Mouse (Mus musculus): ENCODE results near the gene Sgsm1.

Sgsm1 gene

GRCm38 (mm10) chr5:113218617-113219235 lies 91.9 kb downstream of the Sgsm1 start:
- no peak for DNase-seq (ENCODE audit: low spot score in 2 of 2)

GRCm38 (mm10) chr5:113217076-113217475 lies 93.5 kb downstream of the Sgsm1 start:
- no peak for DNase-seq (ENCODE audit: low spot score in 2 of 2)

GRCm38 (mm10) chr5:113216328-113216960 lies 94.1 kb downstream of the Sgsm1 start:
- no peak for DNase-seq (ENCODE audit: low spot score in 2 of 2)

- no peak for DNase-seq (ENCODE audit: low spot score in 2 of 2)
Observed at GRCm38 (mm10) chr5:113215610-113216011, 95.0 kb downstream of the Sgsm1 start.

- no peak for DNase-seq (ENCODE audit: low spot score in 2 of 2)
Observed at GRCm38 (mm10) chr5:113214455-113214854, 96.1 kb downstream of the Sgsm1 start.

GRCm38 (mm10) chr5:113214041-113214440 lies 96.5 kb downstream of the Sgsm1 start:
- DNase-seq (ENCODE audit: low spot score in 2 of 2), result no peak

- no peak for DNase-seq (ENCODE audit: low spot score in 2 of 2)
Observed at GRCm38 (mm10) chr5:113212156-113212835, 98.3 kb downstream of the Sgsm1 start.

GRCm38 (mm10) chr5:113210314-113210713 lies 100.3 kb downstream of the Sgsm1 start:
- DNase-seq (ENCODE audit: low spot score in 2 of 2), result no peak

GRCm38 (mm10) chr5:113209898-113210297 lies 100.7 kb downstream of the Sgsm1 start:
- DNase-seq (ENCODE audit: low spot score in 2 of 2), result no peak

GRCm38 (mm10) chr5:113209401-113209750 lies 101.2 kb downstream of the Sgsm1 start:
- no peak for DNase-seq (ENCODE audit: low spot score in 2 of 2)

GRCm38 (mm10) chr5:113208622-113209400 lies 101.8 kb downstream of the Sgsm1 start:
- DNase-seq (ENCODE audit: low spot score in 2 of 2), result no peak

GRCm38 (mm10) chr5:113208048-113208447 lies 102.5 kb downstream of the Sgsm1 start:
- no peak for DNase-seq (ENCODE audit: low spot score in 2 of 2)

GRCm38 (mm10) chr5:113206670-113207352 lies 103.8 kb downstream of the Sgsm1 start:
- DNase-seq (ENCODE audit: low spot score in 2 of 2), result no peak

GRCm38 (mm10) chr5:113204193-113204592 lies 106.4 kb downstream of the Sgsm1 start:
- DNase-seq (ENCODE audit: low spot score in 2 of 2), result no peak

- no peak for DNase-seq (ENCODE audit: low spot score in 2 of 2)
Observed at GRCm38 (mm10) chr5:113199772-113200134, 110.8 kb downstream of the Sgsm1 start.

GRCm38 (mm10) chr5:113199126-113199771 lies 111.3 kb downstream of the Sgsm1 start:
- DNase-seq (ENCODE audit: low spot score in 2 of 2), result no peak

GRCm38 (mm10) chr5:113196916-113197794 lies 113.4 kb downstream of the Sgsm1 start:
- DNase-seq (ENCODE audit: low spot score in 2 of 2), result no peak

GRCm38 (mm10) chr5:113195907-113196306 lies 114.7 kb downstream of the Sgsm1 start:
- no peak for DNase-seq (ENCODE audit: low spot score in 2 of 2)

GRCm38 (mm10) chr5:113195451-113195850 lies 115.1 kb downstream of the Sgsm1 start:
- DNase-seq (ENCODE audit: low spot score in 2 of 2), result no peak

GRCm38 (mm10) chr5:113193762-113194161 lies 116.8 kb downstream of the Sgsm1 start:
- DNase-seq (ENCODE audit: low spot score in 2 of 2), result no peak
